ENCODE assay signal across 8 mouse cellular contexts in the genomic region with DNA sequence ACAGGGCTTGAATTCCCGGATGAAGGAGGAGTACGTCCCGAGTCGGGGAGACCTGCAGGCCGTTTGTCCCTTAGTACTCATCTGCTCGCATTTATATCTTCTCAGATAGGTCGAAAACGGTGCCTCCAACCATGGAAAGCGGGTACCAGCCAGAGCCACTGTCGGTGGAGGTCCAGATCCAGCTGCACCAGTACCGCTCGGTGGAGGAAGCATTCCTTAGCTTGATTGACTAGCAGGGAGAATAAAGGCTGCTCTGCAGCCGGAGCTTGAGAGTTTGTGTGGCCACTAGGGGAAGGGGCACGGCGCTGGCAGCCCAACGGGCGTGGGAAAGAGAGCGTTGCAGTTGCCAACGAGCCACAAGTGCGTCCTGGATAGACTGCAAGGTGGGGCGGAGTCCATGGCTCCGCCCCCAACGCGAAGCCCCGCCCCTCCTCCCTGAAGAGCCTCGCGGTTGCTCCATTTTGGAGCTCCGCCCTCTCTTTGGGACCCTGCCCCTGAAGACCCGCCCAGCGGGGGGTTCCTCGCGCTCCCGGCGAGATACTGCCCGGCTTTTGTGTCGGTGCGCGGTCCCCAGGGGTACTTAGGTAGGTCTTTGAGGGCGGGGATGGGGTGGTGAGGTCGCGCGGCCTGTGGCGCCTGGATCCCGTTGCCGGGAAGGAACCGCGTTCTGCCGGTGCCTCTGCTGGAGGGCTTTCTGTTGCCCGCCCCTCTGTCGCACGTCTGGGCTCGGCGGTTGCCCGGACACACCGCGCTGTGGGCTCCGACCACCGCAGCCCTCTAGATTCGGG. TPM values are rescaled to one million over a fixed set of nuclear protein-coding genes. Genes with fewer than 3 reads are reported as not detected.
DNase-seq lines count a peak whose midpoint lies in the region; ATAC-seq and TF ChIP-seq lines count a peak whose summit lies in the region.

No protein-coding gene starts in this region.

- H3K4me3 ChIP-seq in embryonic facial prominence, embryonic 11.5 days (ENCODE audit: low read depth, low read length) = peak overlapping the region; percentile 55
- peak overlapping the region; percentile 59 for H3K4me3 ChIP-seq in limb, embryonic 14.5 days (replicated peaks; ENCODE audit: low read length)
- H3K4me3 ChIP-seq in midbrain, postnatal 0 days (ENCODE audit: low read depth, low read length) = peak overlapping the region; percentile 60

- WGBS in embryonic facial prominence, embryonic 11.5 days = 1% methylated on average over 56 of the region's 59 CpGs
- WGBS in limb, embryonic 14.5 days = under 1% methylated on average over 55 of the region's 59 CpGs
- WGBS in midbrain, postnatal 0 days = under 1% methylated on average over 50 of the region's 59 CpGs

- no peaks in the 10 kb centered on the region for H3K4me1 ChIP-seq in embryonic facial prominence, embryonic 11.5 days (ENCODE audit: control insufficient read depth, insufficient read depth, low read length)
- peaks cover 2% of the 10 kb centered on the region; the same call in 1 of the 2 replicates for H3K4me1 ChIP-seq in limb, embryonic 14.5 days (ENCODE audit: control insufficient read depth, insufficient read depth, low read length)
- H3K4me1 ChIP-seq in midbrain, postnatal 0 days (ENCODE audit: insufficient read depth, low read length) = no peaks in the 10 kb centered on the region

- no peaks in the 10 kb centered on the region for H3K27me3 ChIP-seq in embryonic facial prominence, embryonic 11.5 days (ENCODE audit: control insufficient read depth, insufficient read depth, low read length)
- H3K27me3 ChIP-seq in limb, embryonic 14.5 days (ENCODE audit: control insufficient read depth, insufficient read depth, low read length) = 0 out of 2 replicates have a peak, but pooled peaks cover 9% of the 10 kb centered on the region
- no peaks in the 10 kb centered on the region for H3K27me3 ChIP-seq in midbrain, postnatal 0 days (ENCODE audit: insufficient read depth, low read length)

- H3K9me3 ChIP-seq in embryonic facial prominence, embryonic 11.5 days (replicated peaks; ENCODE audit: control insufficient read depth, low read length) = no peaks in the 10 kb centered on the region
- no peaks in the 10 kb centered on the region for H3K9me3 ChIP-seq in limb, embryonic 14.5 days (ENCODE audit: control insufficient read depth, low read length)
- no peaks in the 10 kb centered on the region for H3K9me3 ChIP-seq in midbrain, postnatal 0 days (ENCODE audit: low read length)

- DNase-seq in 3T3-L1 (ENCODE audit: low read depth, low spot score) = peak; percentile 55
- peak; percentile 87 for DNase-seq in adrenal gland, postnatal 25 days
- DNase-seq in embryonic facial prominence, embryonic 11.5 days (ENCODE audit: low spot score) = peak; percentile 97
- DNase-seq in heart, adult 18-20 months = peak; percentile 79 to 83
- peak; percentile 80 for DNase-seq in kidney, adult 18-20 months
- peak; percentile 91 for DNase-seq in limb, embryonic 14.5 days (ENCODE audit: low spot score)
- DNase-seq in midbrain, postnatal 0 days (ENCODE audit: low spot score) = peak; percentile 95
- DNase-seq in spleen, postnatal 36 days (ENCODE audit: low spot score in 2 of 2) = peak; percentile 62 to 64

- H3K27ac ChIP-seq in embryonic facial prominence, embryonic 11.5 days (replicated peaks; ENCODE audit: low read depth, low read length) = no peak overlapping the region
- H3K27ac ChIP-seq in limb, embryonic 14.5 days (replicated peaks; ENCODE audit: low read depth, low read length) = no peak overlapping the region
- H3K27ac ChIP-seq in midbrain, postnatal 0 days (ENCODE audit: low read depth, low read length) = no peak overlapping the region

- H3K4me2 ChIP-seq in embryonic facial prominence, embryonic 11.5 days (ENCODE audit: low read depth, low read length) = peak overlapping the region; percentile 81
- peak overlapping the region; percentile 89 for H3K4me2 ChIP-seq in limb, embryonic 14.5 days (replicated peaks; ENCODE audit: low read depth, low read length, severe bottlenecking)
- H3K4me2 ChIP-seq in midbrain, postnatal 0 days (ENCODE audit: low read depth, low read length, poor library complexity, severe bottlenecking) = peak overlapping the region; percentile 71

- H3K9ac ChIP-seq in embryonic facial prominence, embryonic 11.5 days (replicated peaks; ENCODE audit: low read length) = peak overlapping the region; percentile 67
- peak overlapping the region; percentile 57 for H3K9ac ChIP-seq in limb, embryonic 14.5 days (ENCODE audit: low read depth, low read length, severe bottlenecking)
- H3K9ac ChIP-seq in midbrain, postnatal 0 days (replicated peaks; ENCODE audit: low read length, poor library complexity, severe bottlenecking) = peak overlapping the region; percentile 65

- peak; percentile 60 for TF ChIP-seq CTCF in midbrain, postnatal 0 days (IDR thresholded peaks at IDR 0.05)

- TF ChIP-seq POLR2A in limb, embryonic 14.5 days (IDR thresholded peaks at IDR 0.05; ENCODE audit: borderline replicate concordance, extremely low read depth, insufficient read depth, insufficient read length) = no peak

- H3K36me3 ChIP-seq in embryonic facial prominence, embryonic 11.5 days (replicated peaks; ENCODE audit: control insufficient read depth, insufficient read depth, low read depth, low read length) = no peaks in the 10 kb centered on the region; the same call in 1 of the 2 replicates
- peaks cover 15% of the 10 kb centered on the region for H3K36me3 ChIP-seq in limb, embryonic 14.5 days (ENCODE audit: control insufficient read depth, insufficient read depth, low read length)
- H3K36me3 ChIP-seq in midbrain, postnatal 0 days (ENCODE audit: insufficient read depth, low read length) = peaks cover 11% of the 10 kb centered on the region

- ATAC-seq in embryonic facial prominence, embryonic 11.5 days (replicated peaks; ENCODE audit: insufficient number of reproducible peaks, low FRiP score, low TSS enrichment, low read depth) = peak; percentile 79
- peak; percentile 94 for ATAC-seq in limb, embryonic 14.5 days (ENCODE audit: low FRiP score, low read depth)
- ATAC-seq in midbrain, postnatal 0 days (ENCODE audit: low FRiP score) = peak; percentile 92

RNA-seq across cellular contexts. Expression of a gene that starts 2.1 kb away (rescaled TPM):
- 0.30 TPM in 1 of 2 replicates, not detected in the other for total RNA-seq in adrenal gland, postnatal 25 days (2021)
- 1.6 and 1.8 TPM in 2 replicates for polyA plus RNA-seq in embryonic facial prominence, embryonic 11.5 days (2014; fragmentation: Nextera tagmentation; extraction: Ambion mirVana)
- not detected for total RNA-seq in heart, adult 18-20 months (2021)
- 1.8 and 2.0 TPM in 2 replicates for polyA plus RNA-seq in limb, embryonic 14.5 days (2012; rRNA removed)
- 0.34 and 1.2 TPM in 2 replicates for polyA plus RNA-seq in limb, embryonic 14.5 days (2014; fragmentation: Nextera tagmentation; extraction: Ambion mirVana)
- total RNA-seq in midbrain, postnatal 0 days (2014; rRNA removed) = 3.9 and 5.3 TPM in 2 replicates
- 1.3 and 1.4 TPM in 2 replicates for polyA plus RNA-seq in midbrain, postnatal 0 days (2015; fragmentation: Nextera tagmentation; extraction: Ambion mirVana)

RNA-seq across cellular contexts. Expression of a gene that starts 15.8 kb away (rescaled TPM):
- 65.0 and 79.3 TPM in 2 replicates for total RNA-seq in adrenal gland, postnatal 25 days (2021)
- polyA plus RNA-seq in embryonic facial prominence, embryonic 11.5 days (2014; fragmentation: Nextera tagmentation; extraction: Ambion mirVana) = 136 and 145 TPM in 2 replicates
- total RNA-seq in heart, adult 18-20 months (2021) = 10 to 100 TPM; 68.8 to 70.1 TPM
- polyA plus RNA-seq in limb, embryonic 14.5 days (2012; rRNA removed) = 85.2 and 92.3 TPM in 2 replicates
- polyA plus RNA-seq in limb, embryonic 14.5 days (2014; fragmentation: Nextera tagmentation; extraction: Ambion mirVana) = 97.4 and 107 TPM in 2 replicates
- 77.6 and 81.1 TPM in 2 replicates for total RNA-seq in midbrain, postnatal 0 days (2014; rRNA removed)
- polyA plus RNA-seq in midbrain, postnatal 0 days (2015; fragmentation: Nextera tagmentation; extraction: Ambion mirVana) = 87.2 and 89.5 TPM in 2 replicates

RNA-seq across cellular contexts. Expression of a gene that starts 17.2 kb away (rescaled TPM):
- total RNA-seq in adrenal gland, postnatal 25 days (2021) = 6.4 and 11.3 TPM in 2 replicates
- 0.48 and 0.75 TPM in 2 replicates for polyA plus RNA-seq in embryonic facial prominence, embryonic 11.5 days (2014; fragmentation: Nextera tagmentation; extraction: Ambion mirVana)
- under 1 TPM in 1 of 2 experiments, not detected in 1; 0.41 TPM for total RNA-seq in heart, adult 18-20 months (2021)
- 3.9 and 6.1 TPM in 2 replicates for polyA plus RNA-seq in limb, embryonic 14.5 days (2012; rRNA removed)
- 0.41 and 0.55 TPM in 2 replicates for polyA plus RNA-seq in limb, embryonic 14.5 days (2014; fragmentation: Nextera tagmentation; extraction: Ambion mirVana)
- 0.93 and 2.1 TPM in 2 replicates for total RNA-seq in midbrain, postnatal 0 days (2014; rRNA removed)
- 0.18 and 0.43 TPM in 2 replicates for polyA plus RNA-seq in midbrain, postnatal 0 days (2015; fragmentation: Nextera tagmentation; extraction: Ambion mirVana)

RNA-seq across cellular contexts. Expression of a gene that starts 18.8 kb away (rescaled TPM):
- total RNA-seq in adrenal gland, postnatal 25 days (2021) = not detected in 2 replicates
- not detected in 2 replicates for polyA plus RNA-seq in embryonic facial prominence, embryonic 11.5 days (2014; fragmentation: Nextera tagmentation; extraction: Ambion mirVana)
- not detected for total RNA-seq in heart, adult 18-20 months (2021)
- polyA plus RNA-seq in limb, embryonic 14.5 days (2012; rRNA removed) = not detected in 2 replicates
- polyA plus RNA-seq in limb, embryonic 14.5 days (2014; fragmentation: Nextera tagmentation; extraction: Ambion mirVana) = not detected in 2 replicates
- total RNA-seq in midbrain, postnatal 0 days (2014; rRNA removed) = not detected in 2 replicates
- polyA plus RNA-seq in midbrain, postnatal 0 days (2015; fragmentation: Nextera tagmentation; extraction: Ambion mirVana) = not detected in 2 replicates

RNA-seq across cellular contexts. Expression of a gene that starts 19.0 kb away (rescaled TPM):
- not detected in 2 replicates for total RNA-seq in adrenal gland, postnatal 25 days (2021)
- 0.10 TPM in 1 of 2 replicates, not detected in the other for polyA plus RNA-seq in embryonic facial prominence, embryonic 11.5 days (2014; fragmentation: Nextera tagmentation; extraction: Ambion mirVana)
- total RNA-seq in heart, adult 18-20 months (2021) = not detected
- not detected in 2 replicates for polyA plus RNA-seq in limb, embryonic 14.5 days (2012; rRNA removed)
- polyA plus RNA-seq in limb, embryonic 14.5 days (2014; fragmentation: Nextera tagmentation; extraction: Ambion mirVana) = not detected in 2 replicates
- total RNA-seq in midbrain, postnatal 0 days (2014; rRNA removed) = 0.61 and 0.77 TPM in 2 replicates
- polyA plus RNA-seq in midbrain, postnatal 0 days (2015; fragmentation: Nextera tagmentation; extraction: Ambion mirVana) = 1.2 and 1.3 TPM in 2 replicates
